Mouse (Mus musculus) heart, embryonic 10.5 days (tissue): ENCODE data around the gene Dclk2. TPM values are rescaled to one million over a fixed set of nuclear protein-coding genes. Genes with fewer than 3 reads are reported as not detected.
A peak's percentile ranks its signal among the peaks of the same experiment; 100 is the strongest.

ENCODE experiments used
- DNase-seq: peaks from one replicate; pipeline ENCODE4 v3.0.0-alpha.2; 2017; ENCODE audit warnings: low spot score
- H3K27ac ChIP-seq: fragments of 300-500 bp; sonication (generic); 2 replicates; pipeline ENCODE4 v1.5.1; 2016; ENCODE audit warnings: mild to moderate bottlenecking
- H3K27me3 ChIP-seq: fragments of 300-500 bp; sonication (generic); 2 replicates; pipeline ENCODE4 v1.6.1; 2016; ENCODE audit warnings: mild to moderate bottlenecking; ENCODE audit not compliant: poor library complexity, insufficient read depth, severe bottlenecking
- H3K36me3 ChIP-seq: fragments of 300-500 bp; sonication (generic); 2 replicates; pipeline ENCODE4 v1.6.1; 2016; ENCODE audit warnings: mild to moderate bottlenecking, moderate library complexity
- H3K4me1 ChIP-seq: fragments of 300-500 bp; sonication (generic); 2 replicates; pipeline ENCODE4 v1.6.1; 2016; ENCODE audit warnings: mild to moderate bottlenecking
- H3K4me3 ChIP-seq: fragments of 300-500 bp; sonication (generic); 2 replicates; pipeline ENCODE4 v1.5.1; 2016; ENCODE audit warnings: mild to moderate bottlenecking, moderate library complexity
- H3K9me3 ChIP-seq: fragments of 300-500 bp; sonication (generic); 2 replicates; pipeline ENCODE4 v1.6.1; 2016; ENCODE audit warnings: mild to moderate bottlenecking, moderate library complexity
- WGBS: fragments of 180-500 bp; shearing (Covaris S2); methylation state at CpG from one replicate; pipeline ENCODE4 v1.1.7; 2016; 5-methylcytosine and 5-hydroxymethylcytosine counted together
- polyA plus RNA-seq: library from polyadenylated mRNA; unstranded; fragments of >200 nt; fragmentation: Nextera tagmentation; extraction: Ambion mirVana; gene quantifications from 2 replicates; pipeline ENCODE4 v1.2.1, GENCODE M21; 2016

The Dclk2 gene
- polyA plus RNA-seq, 1 experiment from 2014 or later = 3.7 TPM

- no peaks in the 10 kb centered on the region for H3K27me3 ChIP-seq
- no peaks in the 10 kb centered on the region for H3K9me3 ChIP-seq
- H3K4me1 ChIP-seq = 0 out of 2 replicates have a peak, but pooled peaks cover 12% of the 10 kb centered on the region
- 0 out of 2 replicates have a peak overlapping the region, but pooled peaks have one; percentile 30 for H3K27ac ChIP-seq
- H3K4me3 ChIP-seq = no peak overlapping the region
- WGBS = 81% methylated on average over 7 of the region's 7 CpGs
- no peaks in the 10 kb centered on the region for H3K36me3 ChIP-seq
- DNase-seq = no peak
These were observed 69.5 kb downstream of the Dclk2 start for GRCm38 (mm10) chr3:86851131-86851530.

GRCm38 (mm10) chr3:86850394-86851030 lies 70.1 kb downstream of the Dclk2 start:
- H3K4me1 ChIP-seq = 0 out of 2 replicates have a peak, but pooled peaks cover 12% of the 10 kb centered on the region

GRCm38 (mm10) chr3:86849337-86849736 lies 71.3 kb downstream of the Dclk2 start:
- Histone ChIP-seq H3K4me1 (0 out of 2 replicates have a peak, but pooled peaks cover 6% of the 10 kb centered on the region), H3K4me3 (no peak overlapping the region), H3K27me3 (no peaks in the 10 kb centered on the region), H3K9me3 (no peaks in the 10 kb centered on the region), H3K27ac (no peak overlapping the region), H3K36me3 (no peaks in the 10 kb centered on the region)
- 82% methylated on average over 2 of the region's 2 CpGs for WGBS
- DNase-seq = no peak

More at GRCm38 (mm10) chr3:86850394-86851030, 70.1 kb downstream of the Dclk2 start:
- WGBS = 73% methylated on average over 10 of the region's 10 CpGs
- Histone ChIP-seq H3K36me3 (no peaks in the 10 kb centered on the region), H3K27me3 (no peaks in the 10 kb centered on the region), H3K4me3 (no peak overlapping the region), H3K27ac (peak overlapping the region; percentile 30; the same call in 1 of the 2 replicates), H3K9me3 (no peaks in the 10 kb centered on the region)
- DNase-seq = no peak

- DNase-seq = no peak
- no peak overlapping the region for H3K27ac ChIP-seq
- no peaks in the 10 kb centered on the region for H3K9me3 ChIP-seq
- H3K36me3 ChIP-seq = no peaks in the 10 kb centered on the region
- no peaks in the 10 kb centered on the region for H3K27me3 ChIP-seq
- WGBS = 73% methylated on average over 2 of the region's 2 CpGs
- H3K4me3 ChIP-seq = no peak overlapping the region
- 0 out of 2 replicates have a peak, but pooled peaks cover 3% of the 10 kb centered on the region for H3K4me1 ChIP-seq
These were observed 73.1 kb downstream of the Dclk2 start for GRCm38 (mm10) chr3:86847536-86847935.

- 0 out of 2 replicates have a peak, but pooled peaks cover 3% of the 10 kb centered on the region for H3K4me1 ChIP-seq
- WGBS = 46% methylated on average over 4 of the region's 4 CpGs
These were observed 74.6 kb downstream of the Dclk2 start for GRCm38 (mm10) chr3:86846036-86846435.

GRCm38 (mm10) chr3:86845578-86845977 lies 75.1 kb downstream of the Dclk2 start:
- 72% methylated on average over 1 of the region's 1 CpGs for WGBS
- Histone ChIP-seq H3K9me3 (no peaks in the 10 kb centered on the region), H3K27me3 (no peaks in the 10 kb centered on the region), H3K4me1 (0 out of 2 replicates have a peak, but pooled peaks cover 3% of the 10 kb centered on the region), H3K4me3 (no peak overlapping the region), H3K27ac (no peak overlapping the region), H3K36me3 (no peaks in the 10 kb centered on the region)
- DNase-seq = no peak

More at GRCm38 (mm10) chr3:86846036-86846435, 74.6 kb downstream of the Dclk2 start:
- H3K9me3 ChIP-seq = no peaks in the 10 kb centered on the region
- DNase-seq = no peak
- no peaks in the 10 kb centered on the region for H3K36me3 ChIP-seq
- no peak overlapping the region for H3K27ac ChIP-seq
- H3K27me3 ChIP-seq = no peaks in the 10 kb centered on the region
- H3K4me3 ChIP-seq = no peak overlapping the region

- Histone ChIP-seq H3K4me1 (0 out of 2 replicates have a peak, but pooled peaks cover 3% of the 10 kb centered on the region), H3K4me3 (no peak overlapping the region), H3K27ac (no peak overlapping the region), H3K27me3 (no peaks in the 10 kb centered on the region), H3K9me3 (no peaks in the 10 kb centered on the region), H3K36me3 (no peaks in the 10 kb centered on the region)
- whole genome bisulfite sequencing = 16% methylated on average over 8 of the region's 8 CpGs
- no peak for DNase-seq
These were observed 75.7 kb downstream of the Dclk2 start for GRCm38 (mm10) chr3:86844804-86845481.

- Histone ChIP-seq H3K27me3 (no peaks in the 10 kb centered on the region), H3K4me3 (no peak overlapping the region), H3K9me3 (no peaks in the 10 kb centered on the region), H3K36me3 (no peaks in the 10 kb centered on the region), H3K27ac (no peak overlapping the region), H3K4me1 (no peaks in the 10 kb centered on the region; the same call in 1 of the 2 replicates)
- no peak for DNase-seq
- 91% methylated on average over 2 of the region's 2 CpGs for WGBS
These were observed 78.2 kb downstream of the Dclk2 start for GRCm38 (mm10) chr3:86842461-86842860.

GRCm38 (mm10) chr3:86839606-86840005 lies 81.0 kb downstream of the Dclk2 start:
- 41% methylated on average over 3 of the region's 3 CpGs for WGBS
- DNase-seq = no peak
- no peak overlapping the region for H3K27ac ChIP-seq
- no peaks in the 10 kb centered on the region for H3K27me3 ChIP-seq
- no peaks in the 10 kb centered on the region; the same call in 1 of the 2 replicates for H3K4me1 ChIP-seq
- H3K36me3 ChIP-seq = no peaks in the 10 kb centered on the region
- no peaks in the 10 kb centered on the region for H3K9me3 ChIP-seq
- no peak overlapping the region for H3K4me3 ChIP-seq

GRCm38 (mm10) chr3:86837386-86837785 lies 83.3 kb downstream of the Dclk2 start:
- WGBS = 53% methylated on average over 5 of the region's 5 CpGs
- Histone ChIP-seq H3K27ac (no peak overlapping the region), H3K27me3 (no peaks in the 10 kb centered on the region), H3K4me3 (no peak overlapping the region), H3K9me3 (no peaks in the 10 kb centered on the region), H3K36me3 (no peaks in the 10 kb centered on the region), H3K4me1 (no peaks in the 10 kb centered on the region; the same call in 1 of the 2 replicates)
- no peak for DNase-seq

- Histone ChIP-seq H3K4me1 (no peaks in the 10 kb centered on the region; the same call in 1 of the 2 replicates), H3K36me3 (no peaks in the 10 kb centered on the region), H3K27me3 (no peaks in the 10 kb centered on the region), H3K27ac (no peak overlapping the region), H3K9me3 (no peaks in the 10 kb centered on the region), H3K4me3 (no peak overlapping the region)
- DNase-seq = no peak
- 93% methylated on average over 4 of the region's 4 CpGs for WGBS
These were observed 85.5 kb downstream of the Dclk2 start for GRCm38 (mm10) chr3:86835180-86835579.

- Histone ChIP-seq H3K4me1 (no peaks in the 10 kb centered on the region; the same call in 1 of the 2 replicates), H3K9me3 (no peaks in the 10 kb centered on the region), H3K4me3 (no peak overlapping the region), H3K27me3 (no peaks in the 10 kb centered on the region), H3K27ac (no peak overlapping the region), H3K36me3 (no peaks in the 10 kb centered on the region)
- 87% methylated on average over 7 of the region's 7 CpGs for WGBS
- DNase-seq = no peak
These were observed 86.3 kb downstream of the Dclk2 start for GRCm38 (mm10) chr3:86834341-86834740.

GRCm38 (mm10) chr3:86832591-86833267 lies 87.9 kb downstream of the Dclk2 start:
- DNase-seq = no peak
- Histone ChIP-seq H3K9me3 (no peaks in the 10 kb centered on the region), H3K4me3 (no peak overlapping the region), H3K36me3 (no peaks in the 10 kb centered on the region), H3K4me1 (no peaks in the 10 kb centered on the region), H3K27ac (no peak overlapping the region), H3K27me3 (no peaks in the 10 kb centered on the region)
- 40% methylated on average over 14 of the region's 14 CpGs for WGBS
